31 mouse cellular contexts compared by ENCODE assay signal in genomic region chr5:90560743-90561142, GRCm38 (mm10). TPM values are rescaled to one million over a fixed set of nuclear protein-coding genes. Genes with fewer than 3 reads are reported as not detected.
DNase-seq lines count a peak whose midpoint lies in the region; ATAC-seq and TF ChIP-seq lines count a peak whose summit lies in the region.
"Had no signal": no experiment of that assay in that cellular context is flagged by ENCODE, and none has a peak within 500 bp of the region (broad histone marks: within the 10 kb centered on the region; RNA-seq: fewer than 3 reads in every experiment).

TSS of gene 5830473C10Rik (plus strand) at chr5:90561107.

- intact Hi-C loops in left cerebral cortex, adult 2 months (cut with DNase I): no loop called here

- no peak for DNase-seq in left cerebral cortex, adult 2 months (ENCODE audit: extremely low spot score in 1 of 2, low spot score in 2 of 2)
- no peak for DNase-seq in left cerebral cortex, adult 18-20 months (ENCODE audit: low spot score in 2 of 2)
- DNase-seq in liver, embryonic 14.5 days (ENCODE audit: low read depth in 3 of 3, low spot score in 3 of 3): peak in 1 of 3 experiments; percentile 10
- DNase-seq in liver, postnatal 0 days: peak; percentile 39
- no peak for DNase-seq in gastrocnemius, adult 18-20 months (ENCODE audit: low spot score)
- no peak for DNase-seq in layer of hippocampus, adult 2 months (ENCODE audit: low spot score in 2 of 2)
- DNase-seq in right cerebral cortex, postnatal 25 days: no peak
- DNase-seq: adrenal gland, adult 8-10 months; adrenal gland, postnatal 25 days; cerebellum, adult 11-12 months; cerebellum, adult 8-10 months; cerebellum, postnatal 10 days; cerebellum, postnatal 36 days; embryo, embryonic 11 days; gastrocnemius, postnatal 25 days; heart, adult 2 months had no signal

- TF ChIP-seq EP300 in liver, embryonic 14.5 days (IDR thresholded peaks at IDR 0.05; ENCODE audit: low read depth): no peak
- peak; percentile 73; the same call in 1 of the 2 replicates for TF ChIP-seq EP300 in liver, postnatal 0 days (IDR thresholded peaks at IDR 0.05; ENCODE audit: low read depth)

- H3K27ac ChIP-seq in left cerebral cortex, adult 2 months: peak within 1 kb of the TSS; percentile 21
- peak within 1 kb of the TSS; percentile 14; the same call in 1 of the 2 replicates for H3K27ac ChIP-seq in liver, embryonic 12.5 days
- H3K27ac ChIP-seq in liver, embryonic 14.5 days: no peak within 1 kb of the TSS; the same call in 1 of the 2 replicates
- H3K27ac ChIP-seq in liver, postnatal 0 days (ENCODE audit: low read depth): peak within 1 kb of the TSS; percentile 87
- H3K27ac ChIP-seq in layer of hippocampus, adult 2 months: no peak within 1 kb of the TSS
- H3K27ac ChIP-seq: embryonic facial prominence, embryonic 10.5 days; embryonic facial prominence, embryonic 13.5 days; forebrain, embryonic 12.5 days; forebrain, embryonic 15.5 days; heart, adult 2 months; hindbrain, embryonic 12.5 days; hindbrain, embryonic 15.5 days had no signal

- H3K27me3 ChIP-seq in liver, embryonic 12.5 days (replicated peaks): no peaks in the 10 kb centered on the region
- H3K27me3 ChIP-seq in liver, embryonic 14.5 days (ENCODE audit: control insufficient read depth, insufficient read depth, low read length): no peaks in the 10 kb centered on the region
- H3K27me3 ChIP-seq in liver, postnatal 0 days (ENCODE audit: insufficient read depth, low read length): no peaks in the 10 kb centered on the region
- H3K27me3 ChIP-seq: embryonic facial prominence, embryonic 13.5 days; forebrain, embryonic 12.5 days; forebrain, embryonic 15.5 days; hindbrain, embryonic 12.5 days; hindbrain, embryonic 15.5 days had no signal

- 0 out of 2 replicates have a peak, but pooled peaks cover 2% of the 10 kb centered on the region for H3K4me1 ChIP-seq in liver, embryonic 12.5 days
- H3K4me1 ChIP-seq in liver, embryonic 14.5 days (replicated peaks; ENCODE audit: control insufficient read depth in 2 of 2, insufficient read depth in 2 of 2, low read length in 1 of 2): peaks cover 0 to 4% of the 10 kb centered on the region in 2 experiments; a peak in 1 of 4 replicates
- peaks cover 8% of the 10 kb centered on the region for H3K4me1 ChIP-seq in liver, postnatal 0 days (ENCODE audit: insufficient read depth)
- H3K4me1 ChIP-seq: embryonic facial prominence, embryonic 10.5 days; embryonic facial prominence, embryonic 13.5 days; forebrain, embryonic 12.5 days; forebrain, embryonic 15.5 days; hindbrain, embryonic 12.5 days; hindbrain, embryonic 15.5 days had no signal

- H3K4me2 ChIP-seq in liver, embryonic 12.5 days: no peak within 1 kb of the TSS
- no peak within 1 kb of the TSS for H3K4me2 ChIP-seq in liver, embryonic 14.5 days (ENCODE audit: low read depth)
- peak within 1 kb of the TSS; percentile 45 for H3K4me2 ChIP-seq in liver, postnatal 0 days (ENCODE audit: low read depth, low read length)
- H3K4me2 ChIP-seq: embryonic facial prominence, embryonic 13.5 days; forebrain, embryonic 12.5 days; forebrain, embryonic 15.5 days; heart, embryonic 11.5 days; hindbrain, embryonic 12.5 days; hindbrain, embryonic 15.5 days had no signal

- H3K9ac ChIP-seq in liver, embryonic 12.5 days: no peak within 1 kb of the TSS
- no peak within 1 kb of the TSS for H3K9ac ChIP-seq in liver, embryonic 14.5 days (replicated peaks)
- no peak within 1 kb of the TSS for H3K9ac ChIP-seq in liver, postnatal 0 days (replicated peaks)
- H3K9ac ChIP-seq: embryonic facial prominence, embryonic 13.5 days; forebrain, embryonic 12.5 days; forebrain, embryonic 15.5 days; hindbrain, embryonic 12.5 days; hindbrain, embryonic 15.5 days had no signal

- H3K36me3 ChIP-seq in liver, embryonic 12.5 days: no peaks in the 10 kb centered on the region
- H3K36me3 ChIP-seq in liver, embryonic 14.5 days (replicated peaks; ENCODE audit: control insufficient read depth, insufficient read depth, low read depth): no peaks in the 10 kb centered on the region
- no peaks in the 10 kb centered on the region for H3K36me3 ChIP-seq in liver, postnatal 0 days (replicated peaks; ENCODE audit: insufficient read depth, low read length)
- H3K36me3 ChIP-seq: embryonic facial prominence, embryonic 10.5 days; embryonic facial prominence, embryonic 13.5 days; forebrain, embryonic 12.5 days; forebrain, embryonic 15.5 days; hindbrain, embryonic 12.5 days; hindbrain, embryonic 15.5 days had no signal

- no peak for TF ChIP-seq CTCF in left cerebral cortex, adult 2 months (IDR thresholded peaks at IDR 0.05)
- TF ChIP-seq CTCF in liver, embryonic 14.5 days (IDR thresholded peaks at IDR 0.05; ENCODE audit: low read depth): no peak
- no peak for TF ChIP-seq CTCF in liver, postnatal 0 days (IDR thresholded peaks at IDR 0.05; ENCODE audit: low read depth)
- no peak for TF ChIP-seq CTCF in layer of hippocampus, adult 2 months (conservative IDR thresholded peaks at IDR 0.05)

- 58% methylated on average over 6 of the region's 6 CpGs for WGBS in liver, embryonic 12.5 days (ENCODE audit: insufficient replicate concordance)
- 53% methylated on average over 6 of the region's 6 CpGs for WGBS in liver, embryonic 14.5 days (ENCODE audit: insufficient replicate concordance)
- 56% methylated on average over 6 of the region's 6 CpGs for WGBS in liver, postnatal 0 days (ENCODE audit: insufficient replicate concordance)

- no peaks in the 10 kb centered on the region for H3K9me3 ChIP-seq in liver, embryonic 12.5 days (replicated peaks)
- no peaks in the 10 kb centered on the region for H3K9me3 ChIP-seq in liver, embryonic 14.5 days (ENCODE audit: control insufficient read depth, low read length)
- no peaks in the 10 kb centered on the region for H3K9me3 ChIP-seq in liver, postnatal 0 days (ENCODE audit: low read length)
- H3K9me3 ChIP-seq: embryonic facial prominence, embryonic 10.5 days; embryonic facial prominence, embryonic 13.5 days; forebrain, embryonic 12.5 days; forebrain, embryonic 15.5 days; hindbrain, embryonic 12.5 days; hindbrain, embryonic 15.5 days had no signal

- no peak within 1 kb of the TSS for H3K4me3 ChIP-seq in left cerebral cortex, adult 2 months
- H3K4me3 ChIP-seq in liver, embryonic 12.5 days: no peak within 1 kb of the TSS
- H3K4me3 ChIP-seq in liver, embryonic 14.5 days (ENCODE audit: insufficient read depth in 1 of 2, low read depth in 2 of 2, low read length in 2 of 2): no peak within 1 kb of the TSS
- H3K4me3 ChIP-seq in liver, postnatal 0 days (ENCODE audit: low read depth, low read length): no peak within 1 kb of the TSS
- no peak within 1 kb of the TSS for H3K4me3 ChIP-seq in layer of hippocampus, adult 2 months
- H3K4me3 ChIP-seq: embryonic facial prominence, embryonic 10.5 days; embryonic facial prominence, embryonic 13.5 days; erythroblast, embryonic 14.5 days; forebrain, embryonic 12.5 days; forebrain, embryonic 15.5 days; heart, adult 2 months; hindbrain, embryonic 12.5 days; hindbrain, embryonic 15.5 days had no signal

- ATAC-seq in liver, embryonic 12.5 days: peak; percentile 24; the same call in 1 of the 2 replicates
- ATAC-seq in liver, embryonic 14.5 days (ENCODE audit: insufficient read depth): peak; percentile 51; the same call in 1 of the 2 replicates
- ATAC-seq in liver, postnatal 0 days: peak; percentile 93
- ATAC-seq: CD4-positive, CD25-positive, alpha-beta regulatory T cell, adult 4 months; forebrain, embryonic 15.5 days had no signal

RNA-seq across cellular contexts. Expression of gene 5830473C10Rik, which starts in this region (rescaled TPM):
- total RNA-seq in left cerebral cortex, adult 2 months (2021): under 1 TPM; 0.14 to 0.18 TPM
- total RNA-seq in left cerebral cortex, adult 18-20 months (2021): under 1 TPM in 1 of 2 experiments, not detected in 1; 0.16 TPM
- 0.12 and 0.25 TPM in 2 replicates for polyA plus RNA-seq in liver, embryonic 12.5 days (2016; fragmentation: Nextera tagmentation; extraction: Ambion mirVana)
- polyA plus RNA-seq in liver, embryonic 14.5 days (2012; rRNA removed): 0.79 and 0.85 TPM in 2 replicates
- polyA plus RNA-seq in liver, embryonic 14.5 days (2014; fragmentation: Nextera tagmentation; extraction: Ambion mirVana): 0.53 and 0.72 TPM in 2 replicates
- 9.4 and 10.0 TPM in 2 replicates for polyA plus RNA-seq in liver, postnatal 0 days (2015; fragmentation: Nextera tagmentation; extraction: Ambion mirVana)
- not detected for total RNA-seq in gastrocnemius, adult 18-20 months (2021)
- total RNA-seq in layer of hippocampus, adult 2 months (2021): not detected
- total RNA-seq: adrenal gland, adult 8-10 months; adrenal gland, postnatal 25 days; gastrocnemius, postnatal 25 days; heart, adult 2 months; heart, postnatal 25 days; hematopoietic stem cell, adult 5-6 weeks had no signal
- polyA plus RNA-seq: C2C12; embryonic facial prominence, embryonic 10.5 days; embryonic facial prominence, embryonic 13.5 days; erythroblast, embryonic 14.5 days; forebrain, embryonic 12.5 days; forebrain, embryonic 15.5 days; heart, adult 2 months; heart, embryonic 11.5 days; heart, embryonic 14.5 days; heart, postnatal 0 days; hindbrain, embryonic 12.5 days; hindbrain, embryonic 15.5 days had no signal

Comparison
In these comparisons a context has a peak if more than half of its experiments do, and no peak if none do; other contexts are left out.
1. H3K27ac ChIP-seq: peak in left cerebral cortex, adult 2 months (single experiment) and liver, postnatal 0 days (single experiment); none in liver, embryonic 14.5 days (single experiment) and layer of hippocampus, adult 2 months (single experiment).
2. Peak in ATAC-seq and H3K27ac ChIP-seq in liver, embryonic 12.5 days; RNA of the gene not detected or under 1 TPM.
3. Peak in ATAC-seq in liver, embryonic 14.5 days; RNA of the gene not detected or under 1 TPM.
4. ATAC-seq: peak in every context shown above with its lines; median percentile 93 in liver, postnatal 0 days; 51 in liver, embryonic 14.5 days; 24 in liver, embryonic 12.5 days.